Mouse (Mus musculus): Measurements from ENCODE around the gene Gm45015. TPM values are rescaled to one million over a fixed set of nuclear protein-coding genes. Genes with fewer than 3 reads are reported as not detected.
"Not testable (repeated sequence)": the region's sequence is repeated elsewhere in the genome, so short reads cannot be mapped to it uniquely, and the experiment has no call there.

The Gm45015 gene
- not detected in 2 replicates for total RNA-seq (2014; fragmentation: Nextera tagmentation)
- total RNA-seq (2017): not detected in 2 replicates

DNA sequence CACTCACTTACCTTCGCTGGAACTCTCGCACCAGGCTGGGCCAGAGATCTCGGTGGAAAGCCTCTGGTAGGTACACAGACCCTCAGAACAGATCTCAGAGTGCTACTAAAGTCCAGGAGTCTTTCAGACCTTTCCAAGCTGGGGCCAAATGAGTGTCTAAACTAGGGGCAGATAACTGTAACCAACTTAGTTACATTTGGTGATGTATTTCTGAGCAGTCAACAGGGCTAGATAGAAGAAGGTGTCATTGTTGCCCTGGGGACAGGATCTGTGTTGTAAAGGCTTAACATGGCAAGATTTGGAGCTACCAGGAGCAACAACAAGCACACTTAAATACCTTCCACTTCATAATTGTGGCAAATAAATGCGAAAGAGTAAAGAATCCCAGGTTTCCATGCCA lies at the start of gene Gm45015:
Gene Gm45015, minus strand, starts transcription at position 101 of the 400 bp plus-strand sequence.
- ATAC-seq (replicated peaks; ENCODE audit: low FRiP score, low TSS enrichment, poor library complexity, severe bottlenecking): no peak

DNA sequence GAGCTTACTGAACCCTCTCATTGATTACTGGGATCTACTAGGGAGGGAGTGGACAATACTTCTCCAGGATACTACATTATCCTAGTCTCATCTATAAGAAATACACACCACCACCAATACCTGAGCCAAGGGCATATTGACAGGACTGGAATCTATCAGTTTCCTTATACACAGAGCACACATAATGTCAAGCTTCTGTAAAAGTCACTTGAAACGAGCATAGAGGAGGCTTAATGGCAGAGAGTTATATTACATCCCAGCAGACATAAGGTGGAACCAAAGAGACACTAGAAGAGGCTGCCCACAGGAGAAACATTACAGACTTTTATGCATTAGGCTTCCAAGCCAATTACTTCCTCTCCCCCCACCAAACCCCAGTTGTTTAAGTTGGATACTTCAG lies 48.3 kb upstream of the Gm45015 start:
- no peak for ATAC-seq (replicated peaks; ENCODE audit: low FRiP score, low TSS enrichment, poor library complexity, severe bottlenecking)

DNA sequence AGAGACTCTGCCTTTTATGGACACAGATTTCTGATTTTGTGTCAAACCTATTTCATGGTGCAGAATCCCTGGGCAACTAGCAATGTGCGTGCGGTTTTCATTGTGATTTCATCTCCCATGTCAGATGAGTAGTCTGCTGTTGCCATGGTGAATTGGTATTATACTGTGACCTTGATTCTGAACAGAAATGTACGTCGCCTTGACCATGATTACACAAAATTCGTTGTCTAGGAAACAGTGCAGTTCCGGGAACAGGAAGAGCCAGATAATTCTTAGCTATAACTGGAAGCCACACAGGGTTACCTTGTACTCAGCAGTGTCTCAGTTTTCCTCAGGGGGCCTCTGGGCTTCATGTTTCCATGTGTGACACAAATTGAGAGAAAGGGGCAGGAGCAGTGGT lies 47.8 kb upstream of the Gm45015 start:
- no peak for ATAC-seq (replicated peaks; ENCODE audit: low FRiP score, low TSS enrichment, poor library complexity, severe bottlenecking)

- ATAC-seq (replicated peaks; ENCODE audit: low FRiP score, low TSS enrichment, poor library complexity, severe bottlenecking): no peak
These were observed 26.7 kb upstream of the Gm45015 start for GRCm38 (mm10) chrX:73363291-73363690.

DNA sequence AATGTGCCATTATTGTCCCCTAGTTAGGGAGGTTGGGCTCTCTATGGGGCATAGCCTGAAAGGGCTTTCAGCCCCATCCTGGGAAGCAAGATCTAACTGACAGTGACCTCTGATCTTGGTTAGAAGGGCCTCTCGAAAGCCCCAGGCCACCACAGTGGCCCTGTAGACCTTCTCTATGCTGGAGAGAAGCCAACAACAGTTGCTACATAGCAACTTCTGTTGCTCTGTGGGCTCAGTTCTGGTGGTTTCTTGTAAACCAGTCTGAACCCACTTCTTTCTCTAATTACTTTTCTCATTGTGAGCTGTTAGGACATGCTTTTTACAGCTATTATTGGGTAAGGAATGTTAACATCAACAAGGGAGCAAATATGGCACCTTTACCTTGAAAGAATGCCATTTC lies 20.1 kb upstream of the Gm45015 start:
- no peak for ATAC-seq (replicated peaks; ENCODE audit: low FRiP score, low TSS enrichment, poor library complexity, severe bottlenecking)

DNA sequence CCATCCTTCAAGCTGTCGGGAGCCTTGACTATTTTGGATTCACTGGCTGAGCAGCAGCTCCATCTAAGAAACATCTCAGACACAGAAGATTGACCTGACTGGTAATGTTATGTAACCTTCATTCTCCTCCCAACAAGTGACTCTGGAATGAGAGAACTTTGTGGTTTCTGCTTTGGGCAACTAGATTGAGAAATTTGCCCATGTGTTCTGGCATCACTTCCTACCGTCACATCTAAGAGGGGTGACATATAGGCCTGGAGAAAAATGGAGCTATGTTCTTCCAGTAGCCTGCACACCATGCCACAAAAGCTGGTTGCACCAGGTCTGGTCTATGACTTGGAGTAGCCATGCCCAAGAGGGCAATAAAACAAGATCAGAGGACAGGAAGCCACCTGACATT lies 19.5 kb upstream of the Gm45015 start:
- no peak for ATAC-seq (replicated peaks; ENCODE audit: low FRiP score, low TSS enrichment, poor library complexity, severe bottlenecking)

GRCm38 (mm10) chrX:73344346-73344745 lies 7.7 kb upstream of the Gm45015 start:
- ATAC-seq (replicated peaks; ENCODE audit: low FRiP score, low TSS enrichment, poor library complexity, severe bottlenecking): no peak

GRCm38 (mm10) chrX:73343802-73344201 lies 7.2 kb upstream of the Gm45015 start:
- ATAC-seq (replicated peaks; ENCODE audit: low FRiP score, low TSS enrichment, poor library complexity, severe bottlenecking): peak; percentile 75

- peak; percentile 26; the same call in 1 of the 2 replicates for ATAC-seq (replicated peaks; ENCODE audit: low FRiP score, low TSS enrichment, poor library complexity, severe bottlenecking)
These were observed 6.5 kb upstream of the Gm45015 start for GRCm38 (mm10) chrX:73342941-73343735.

DNA sequence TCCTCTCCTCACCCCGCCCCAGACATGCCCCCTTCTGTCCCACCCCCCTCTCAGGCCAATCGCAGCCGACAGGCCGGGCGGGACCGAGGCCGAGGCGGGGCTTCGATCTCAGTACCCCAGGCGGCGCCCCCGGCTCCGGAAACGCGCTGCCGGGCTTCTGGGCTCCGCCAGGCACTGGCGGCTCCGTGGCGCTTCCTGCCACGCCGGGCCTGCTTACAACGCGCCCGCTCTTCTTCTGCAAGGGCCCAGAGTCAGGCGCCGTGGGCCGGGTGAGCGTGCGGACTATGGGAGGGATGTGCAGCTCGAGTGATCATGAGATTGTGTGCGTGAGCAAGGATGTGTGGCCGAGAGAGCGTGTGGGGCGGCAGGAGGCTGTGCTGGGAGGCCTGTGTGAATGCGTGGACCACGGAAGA lies 5.8 kb upstream of the Gm45015 start, which contains the start of gene Zfp275:
Gene Zfp275, plus strand, starts transcription at position 139 of the 413 bp plus-strand sequence.
- peak; percentile 75 for ATAC-seq (replicated peaks; ENCODE audit: low FRiP score, low TSS enrichment, poor library complexity, severe bottlenecking)

DNA sequence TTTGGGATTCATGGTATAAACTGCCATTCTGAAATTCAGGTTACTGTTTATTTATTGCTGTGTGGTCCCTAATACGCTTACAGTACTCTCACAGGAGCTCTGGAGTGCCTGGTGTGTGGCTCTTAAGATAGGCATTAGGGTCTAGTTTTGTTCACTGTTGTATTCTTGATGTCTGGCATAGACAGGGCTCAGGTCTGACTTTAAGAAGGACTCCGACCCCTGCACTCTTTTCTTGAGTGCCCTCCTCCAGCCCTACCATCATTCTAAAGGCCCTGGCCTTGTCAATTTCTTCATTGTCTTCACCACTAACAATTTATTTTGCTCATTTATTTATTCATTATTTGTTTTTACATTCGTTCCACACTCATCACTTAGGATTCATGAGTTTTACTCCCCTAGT lies 5.4 kb upstream of the Gm45015 start:
- no peak for ATAC-seq (replicated peaks; ENCODE audit: low FRiP score, low TSS enrichment, poor library complexity, severe bottlenecking)

DNA sequence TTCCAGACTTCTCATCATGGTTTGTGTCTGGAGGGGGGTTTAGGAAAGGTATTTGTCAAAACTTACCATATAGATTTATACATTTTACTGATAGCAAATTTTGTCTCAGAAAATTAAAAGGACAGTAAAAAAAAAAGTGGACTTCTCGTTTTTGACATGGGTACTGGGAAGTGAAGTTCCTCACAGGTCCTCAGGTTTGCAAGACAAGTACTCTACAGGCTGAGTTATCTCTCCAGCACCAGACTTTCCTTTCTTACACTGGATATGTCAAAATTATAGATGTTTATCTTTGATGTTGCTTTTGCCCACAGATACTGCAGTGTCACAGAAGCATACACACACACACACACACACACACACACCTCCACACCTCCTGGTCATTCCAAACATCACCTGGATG lies 4.8 kb upstream of the Gm45015 start:
- no peak for ATAC-seq (replicated peaks; ENCODE audit: low FRiP score, low TSS enrichment, poor library complexity, severe bottlenecking)

DNA sequence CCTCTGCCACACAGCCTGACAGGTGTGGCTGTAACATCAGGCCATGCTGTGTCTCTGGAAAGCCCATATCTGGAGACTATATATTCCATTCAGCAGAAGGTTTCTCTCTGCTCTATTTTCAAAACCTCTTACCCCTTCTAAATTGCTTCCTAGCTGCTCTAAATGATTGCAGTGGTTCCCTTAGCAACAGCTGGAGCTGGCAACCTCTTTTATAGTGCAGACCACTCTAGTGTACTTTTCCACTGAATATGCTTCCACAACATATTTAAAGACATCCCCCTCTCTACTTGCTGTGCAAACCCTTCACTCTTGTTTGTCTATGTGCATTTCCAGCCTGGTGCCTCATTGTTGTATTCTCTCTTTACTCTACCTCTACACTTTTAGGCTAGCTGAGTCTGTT lies 3.1 kb downstream of the Gm45015 start:
- ATAC-seq (replicated peaks; ENCODE audit: low FRiP score, low TSS enrichment, poor library complexity, severe bottlenecking): no peak

- peak; percentile 65 for ATAC-seq (replicated peaks; ENCODE audit: low FRiP score, low TSS enrichment, poor library complexity, severe bottlenecking)
These were observed 9.4 kb downstream of the Gm45015 start for GRCm38 (mm10) chrX:73327215-73327614.

- ATAC-seq (replicated peaks; ENCODE audit: low FRiP score, low TSS enrichment, poor library complexity, severe bottlenecking): no peak
These were observed 15.6 kb downstream of the Gm45015 start for GRCm38 (mm10) chrX:73321029-73321428.

- 0 out of 2 replicates have a peak, but pooled peaks have one; percentile 61 for ATAC-seq (replicated peaks; ENCODE audit: low FRiP score, low TSS enrichment, poor library complexity, severe bottlenecking)
These were observed 24.1 kb downstream of the Gm45015 start for GRCm38 (mm10) chrX:73312522-73312921.

GRCm38 (mm10) chrX:73295745-73296144 lies 40.9 kb downstream of the Gm45015 start:
- not testable (repeated sequence) for ATAC-seq (replicated peaks; ENCODE audit: low FRiP score, low TSS enrichment, poor library complexity, severe bottlenecking)

DNA sequence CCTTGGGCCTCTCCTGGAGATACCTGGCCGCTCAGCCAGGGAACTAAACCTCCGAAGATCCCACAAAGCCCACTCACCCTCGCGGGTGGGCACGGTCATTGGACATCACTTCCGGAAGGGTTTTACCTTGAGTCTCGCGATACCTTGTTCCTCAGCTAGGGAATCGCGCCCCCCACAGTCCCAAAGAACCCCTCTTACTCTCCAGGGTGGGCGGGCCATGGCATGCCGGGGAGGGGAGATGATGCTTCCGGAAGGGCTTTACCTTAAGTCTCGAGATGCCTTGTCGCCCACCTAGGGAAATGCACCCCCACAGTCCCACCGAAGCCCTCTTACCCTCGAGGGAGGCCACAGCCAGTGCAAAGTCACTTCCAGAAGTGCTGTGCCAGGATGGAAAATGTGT lies 43.8 kb downstream of the Gm45015 start, which contains the start of the genes Xlr5a and Xlr5c:
Gene Xlr5a, minus strand, starts transcription at position 101 of the 400 bp plus-strand sequence.
Gene Xlr5c, minus strand, starts transcription at position 101 of the 400 bp plus-strand sequence.
- ATAC-seq (replicated peaks; ENCODE audit: low FRiP score, low TSS enrichment, poor library complexity, severe bottlenecking): not testable (repeated sequence)
